Comparison of ENCODE assay signal across 27 mouse cellular contexts in genomic region chr1:164531741-164532140, GRCm38 (mm10).
A peak's percentile ranks its signal among the peaks of the same experiment; 100 is the strongest.
DNase-seq lines count a peak whose midpoint lies in the region; ATAC-seq and TF ChIP-seq lines count a peak whose summit lies in the region.
"Had no signal": no experiment of that assay in that cellular context is flagged by ENCODE, and none has a peak within 500 bp of the region (broad histone marks: within the 10 kb centered on the region; RNA-seq: fewer than 3 reads in every experiment).

No protein-coding gene starts in this region.

- ATAC-seq in forebrain, embryonic 15.5 days (replicated peaks) = peak; percentile 41; the same call in 1 of the 2 replicates
- ATAC-seq in forebrain, embryonic 13.5 days = no peak
- ATAC-seq: hindbrain, embryonic 16.5 days; lung, postnatal 0 days; midbrain, embryonic 13.5 days had no signal

- H3K9me3 ChIP-seq in forebrain, embryonic 15.5 days = no peaks in the 10 kb centered on the region
- H3K9me3 ChIP-seq in forebrain, embryonic 13.5 days (replicated peaks) = no peaks in the 10 kb centered on the region
- H3K9me3 ChIP-seq: embryonic facial prominence, embryonic 10.5 days; embryonic facial prominence, embryonic 15.5 days; limb, embryonic 10.5 days; limb, embryonic 15.5 days; liver, embryonic 13.5 days; midbrain, embryonic 13.5 days had no signal

- 73% methylated on average over 1 of the region's 1 CpGs for WGBS in forebrain, embryonic 15.5 days
- WGBS in forebrain, embryonic 13.5 days = 50% methylated on average over 1 of the region's 1 CpGs
- WGBS in olfactory bulb, adult 2 months = 27% methylated on average over 1 of the region's 1 CpGs

- TF ChIP-seq CTCF in olfactory bulb, adult 2 months (IDR thresholded peaks at IDR 0.05; ENCODE audit: insufficient read depth, low read depth, low read length) = no peak

- no peaks in the 10 kb centered on the region for H3K27me3 ChIP-seq in forebrain, embryonic 15.5 days
- no peaks in the 10 kb centered on the region for H3K27me3 ChIP-seq in forebrain, embryonic 13.5 days
- H3K27me3 ChIP-seq: CH12.LX; embryonic facial prominence, embryonic 15.5 days; limb, embryonic 15.5 days; liver, embryonic 13.5 days; megakaryocyte, embryonic 14.5 days; midbrain, embryonic 13.5 days had no signal

- H3K9ac ChIP-seq in forebrain, embryonic 15.5 days (replicated peaks) = no peak overlapping the region
- no peak overlapping the region for H3K9ac ChIP-seq in forebrain, embryonic 13.5 days
- H3K9ac ChIP-seq: embryonic facial prominence, embryonic 15.5 days; limb, embryonic 15.5 days; liver, embryonic 13.5 days; midbrain, embryonic 13.5 days had no signal

- no peaks in the 10 kb centered on the region for H3K36me3 ChIP-seq in forebrain, embryonic 15.5 days
- H3K36me3 ChIP-seq in forebrain, embryonic 13.5 days (ENCODE audit: poor library complexity, severe bottlenecking) = no peaks in the 10 kb centered on the region
- H3K36me3 ChIP-seq: embryonic facial prominence, embryonic 10.5 days; embryonic facial prominence, embryonic 15.5 days; limb, embryonic 10.5 days; limb, embryonic 15.5 days; liver, embryonic 13.5 days; midbrain, embryonic 13.5 days had no signal

- no peak for TF ChIP-seq POLR2A in olfactory bulb, adult 2 months (IDR thresholded peaks at IDR 0.05; ENCODE audit: insufficient read depth, low read depth, low read length)

- no peak overlapping the region for H3K4me2 ChIP-seq in forebrain, embryonic 15.5 days (replicated peaks)
- H3K4me2 ChIP-seq in forebrain, embryonic 13.5 days = no peak overlapping the region
- H3K4me2 ChIP-seq: embryonic facial prominence, embryonic 15.5 days; limb, embryonic 15.5 days; liver, embryonic 13.5 days; midbrain, embryonic 13.5 days had no signal

- no peak overlapping the region for H3K27ac ChIP-seq in forebrain, embryonic 15.5 days (replicated peaks)
- H3K27ac ChIP-seq in forebrain, embryonic 13.5 days = no peak overlapping the region
- H3K27ac ChIP-seq in olfactory bulb, adult 2 months (ENCODE audit: insufficient read depth, low read depth, low read length) = 0 out of 2 replicates have a peak overlapping the region, but pooled peaks have one; percentile 8
- H3K27ac ChIP-seq: embryonic facial prominence, embryonic 10.5 days; embryonic facial prominence, embryonic 15.5 days; heart, adult 2 months; limb, embryonic 10.5 days; limb, embryonic 15.5 days; liver, embryonic 13.5 days; midbrain, embryonic 13.5 days had no signal

- H3K4me3 ChIP-seq in forebrain, embryonic 15.5 days = no peak overlapping the region
- no peak overlapping the region for H3K4me3 ChIP-seq in forebrain, embryonic 13.5 days
- no peak overlapping the region for H3K4me3 ChIP-seq in olfactory bulb, adult 2 months (ENCODE audit: insufficient read depth, low read depth, low read length)
- H3K4me3 ChIP-seq: embryonic facial prominence, embryonic 10.5 days; embryonic facial prominence, embryonic 15.5 days; heart, adult 2 months; limb, embryonic 10.5 days; limb, embryonic 15.5 days; liver, embryonic 13.5 days; megakaryocyte, embryonic 14.5 days; midbrain, embryonic 13.5 days had no signal

- H3K4me1 ChIP-seq in forebrain, embryonic 15.5 days = no peaks in the 10 kb centered on the region
- no peaks in the 10 kb centered on the region for H3K4me1 ChIP-seq in forebrain, embryonic 13.5 days
- H3K4me1 ChIP-seq in olfactory bulb, adult 2 months (ENCODE audit: control insufficient read depth, insufficient read depth, low read length) = peaks cover 2% of the 10 kb centered on the region; the same call in 1 of the 2 replicates
- H3K4me1 ChIP-seq: embryonic facial prominence, embryonic 10.5 days; embryonic facial prominence, embryonic 15.5 days; limb, embryonic 10.5 days; limb, embryonic 15.5 days; liver, embryonic 13.5 days; megakaryocyte, embryonic 14.5 days; midbrain, embryonic 13.5 days had no signal

- DNase-seq in thymus, postnatal 10 days (ENCODE audit: low spot score in 2 of 2) = peak; percentile 9 to 19
- no peak for DNase-seq in thymus, postnatal 0 days (ENCODE audit: low spot score)
- peak; percentile 14 for DNase-seq in T-cell, adult 2 months (ENCODE audit: low spot score)
- no peak for DNase-seq in frontal cortex, postnatal 10 days (ENCODE audit: low spot score in 2 of 2)
- DNase-seq in right cerebral cortex, adult 18-20 months = no peak
- DNase-seq: adrenal gland, adult 8-10 months; gastrocnemius, postnatal 36 days; heart, adult 2 months; kidney, adult 9 months; kidney, postnatal 10 days; layer of hippocampus, postnatal 36 days; liver, embryonic 13.5 days; lung, adult 18-20 months; lung, postnatal 4 days; right cerebral cortex, postnatal 4 days had no signal

Comparison
In these comparisons a context has a peak if more than half of its experiments do, and no peak if none do; other contexts are left out.
1. DNase-seq: peak in thymus, postnatal 10 days (2 of 2) and T-cell, adult 2 months (single experiment); none in thymus, postnatal 0 days (single experiment), frontal cortex, postnatal 10 days (0 of 2) and right cerebral cortex, adult 18-20 months (single experiment).